Mouse (Mus musculus): ENCODE measurements at regions not wholly inside any gene's neighbourhood (a gene's known extent, or its start where the extent isn't known, plus 50 kb on each side); places are given as distances from the start of the nearest gene placed in this dataset.

DNA sequence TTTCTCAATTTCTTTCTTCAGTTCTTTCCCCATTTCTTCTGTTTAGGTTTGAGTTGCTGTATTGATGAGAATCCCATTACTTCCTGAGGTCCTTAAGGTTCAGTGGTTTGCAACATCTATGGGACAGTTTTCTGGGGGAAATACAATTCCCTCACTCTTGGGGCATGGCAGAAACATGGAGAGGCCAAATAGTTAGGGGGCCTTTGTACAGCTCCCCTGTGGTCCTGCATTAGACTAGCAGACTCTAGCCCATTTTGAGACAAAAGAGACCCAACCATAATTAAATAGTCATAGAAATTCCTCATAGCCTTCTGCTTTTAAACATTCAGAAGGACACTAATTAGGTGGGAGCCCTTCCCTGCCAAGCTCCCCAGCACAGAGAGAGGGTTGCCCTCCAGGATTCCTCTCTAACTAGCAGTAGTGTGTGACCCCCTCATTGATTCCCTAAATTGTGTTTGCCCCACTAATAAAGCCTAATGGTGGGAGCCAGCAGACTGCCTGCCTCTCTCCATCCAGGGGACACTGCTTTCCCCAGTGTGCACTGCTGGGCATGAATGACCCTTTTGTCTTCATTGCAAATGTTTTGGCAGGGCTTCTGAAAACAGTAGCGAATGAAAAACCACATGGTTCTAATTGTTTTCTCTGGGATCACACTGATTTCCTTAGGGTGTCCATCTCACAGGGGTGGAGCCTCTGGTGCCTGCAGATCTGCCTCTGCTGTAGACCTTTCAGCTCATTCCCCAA, 529.0 kb upstream of the Cdh11 start:
- H3K4me1 ChIP-seq (ENCODE audit: control insufficient read depth in 2 of 2, insufficient read depth in 2 of 2, low read length in 2 of 2), result no peaks in the 10 kb centered on the region
- H3K9ac ChIP-seq (ENCODE audit: low read length), result no peak overlapping the region
- no peak overlapping the region for H3K27ac ChIP-seq (replicated peaks in 1 of 2; ENCODE audit: control insufficient read depth in 1 of 2, insufficient read depth in 1 of 2, low read depth in 2 of 2, low read length in 2 of 2)
- WGBS, result 27% methylated on average over 1 of the region's 1 CpGs
- no peaks in the 10 kb centered on the region for H3K27me3 ChIP-seq (ENCODE audit: control insufficient read depth, insufficient read depth, low read length)
- H3K36me3 ChIP-seq (ENCODE audit: control insufficient read depth, insufficient read depth, low read length), result no peaks in the 10 kb centered on the region
- H3K4me2 ChIP-seq (ENCODE audit: low read length), result no peak overlapping the region
- H3K9me3 ChIP-seq (ENCODE audit: control insufficient read depth, low read length), result no peaks in the 10 kb centered on the region
- ATAC-seq (ENCODE audit: insufficient number of reproducible peaks, insufficient read depth, low FRiP score, low read depth), result no peak
- H3K4me3 ChIP-seq (ENCODE audit: control insufficient read depth in 1 of 2, insufficient read depth in 1 of 2, low read depth in 1 of 2, low read length in 2 of 2), result no peak overlapping the region

DNA sequence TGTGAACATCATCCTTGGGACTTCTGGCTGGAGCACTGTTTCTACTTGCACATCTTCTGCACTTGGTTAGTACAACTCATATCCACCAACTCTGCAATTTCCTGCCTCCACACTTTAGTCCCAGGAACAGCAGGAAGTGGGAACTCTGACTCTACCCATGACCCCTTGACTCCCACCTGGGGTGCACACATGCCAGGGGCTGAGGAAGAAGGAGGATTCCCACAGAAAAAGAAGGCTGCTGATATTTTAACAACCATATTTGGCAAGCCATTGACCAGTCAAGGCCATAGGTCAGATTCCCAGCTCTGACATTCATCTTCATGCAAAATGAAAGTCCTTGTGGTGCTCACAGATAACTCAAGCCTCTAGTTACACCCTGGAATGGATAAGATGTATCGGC, 530.3 kb upstream of the Cdh11 start:
- Histone ChIP-seq H3K36me3 (ENCODE audit: control insufficient read depth, insufficient read depth, low read length) (no peaks in the 10 kb centered on the region), H3K4me2 (ENCODE audit: low read length) (no peak overlapping the region), H3K9me3 (ENCODE audit: control insufficient read depth, low read length) (no peaks in the 10 kb centered on the region), H3K27ac (replicated peaks in 1 of 2; ENCODE audit: control insufficient read depth in 1 of 2, insufficient read depth in 1 of 2, low read depth in 2 of 2, low read length in 2 of 2) (no peak overlapping the region), H3K9ac (ENCODE audit: low read length) (no peak overlapping the region), H3K4me3 (ENCODE audit: control insufficient read depth in 1 of 2, insufficient read depth in 1 of 2, low read depth in 1 of 2, low read length in 2 of 2) (no peak overlapping the region), H3K27me3 (ENCODE audit: control insufficient read depth, insufficient read depth, low read length) (no peaks in the 10 kb centered on the region), H3K4me1 (ENCODE audit: control insufficient read depth in 2 of 2, insufficient read depth in 2 of 2, low read length in 2 of 2) (no peaks in the 10 kb centered on the region)
- 86% methylated on average over 1 of the region's 1 CpGs for WGBS
- no peak for ATAC-seq (ENCODE audit: insufficient number of reproducible peaks, insufficient read depth, low FRiP score, low read depth)

DNA sequence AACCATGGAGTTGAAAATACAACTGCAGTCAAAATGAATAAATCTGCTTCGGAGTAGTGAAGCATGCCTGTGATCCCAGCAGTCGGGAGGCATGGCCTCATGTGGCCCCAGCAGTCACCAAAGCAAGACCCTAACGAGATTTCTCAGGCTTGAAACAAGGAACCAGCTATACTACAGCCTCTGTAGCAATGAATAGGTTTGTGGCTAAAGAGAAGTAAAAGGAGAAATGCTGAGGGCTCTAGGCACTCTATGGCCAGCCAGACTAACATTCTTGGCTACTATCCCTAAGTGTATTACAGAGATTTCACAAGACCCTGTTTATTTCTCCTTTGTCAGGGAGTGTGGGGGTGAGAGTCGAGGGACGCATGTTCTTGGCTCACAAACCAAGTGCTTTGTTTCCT, 531.2 kb upstream of the Cdh11 start:
- no peaks in the 10 kb centered on the region for H3K36me3 ChIP-seq (ENCODE audit: control insufficient read depth, insufficient read depth, low read length)
- no peak for ATAC-seq (ENCODE audit: insufficient number of reproducible peaks, insufficient read depth, low FRiP score, low read depth)
- no peak overlapping the region for H3K4me2 ChIP-seq (ENCODE audit: low read length)
- no peaks in the 10 kb centered on the region for H3K27me3 ChIP-seq (ENCODE audit: control insufficient read depth, insufficient read depth, low read length)
- H3K9me3 ChIP-seq (ENCODE audit: control insufficient read depth, low read length), result no peaks in the 10 kb centered on the region
- H3K4me3 ChIP-seq (ENCODE audit: control insufficient read depth in 1 of 2, insufficient read depth in 1 of 2, low read depth in 1 of 2, low read length in 2 of 2), result no peak overlapping the region
- H3K4me1 ChIP-seq (ENCODE audit: control insufficient read depth in 2 of 2, insufficient read depth in 2 of 2, low read length in 2 of 2), result no peaks in the 10 kb centered on the region
- no peak overlapping the region for H3K9ac ChIP-seq (ENCODE audit: low read length)
- no peak overlapping the region for H3K27ac ChIP-seq (replicated peaks in 1 of 2; ENCODE audit: control insufficient read depth in 1 of 2, insufficient read depth in 1 of 2, low read depth in 2 of 2, low read length in 2 of 2)
- WGBS, result 57% methylated on average over 5 of the region's 5 CpGs

DNA sequence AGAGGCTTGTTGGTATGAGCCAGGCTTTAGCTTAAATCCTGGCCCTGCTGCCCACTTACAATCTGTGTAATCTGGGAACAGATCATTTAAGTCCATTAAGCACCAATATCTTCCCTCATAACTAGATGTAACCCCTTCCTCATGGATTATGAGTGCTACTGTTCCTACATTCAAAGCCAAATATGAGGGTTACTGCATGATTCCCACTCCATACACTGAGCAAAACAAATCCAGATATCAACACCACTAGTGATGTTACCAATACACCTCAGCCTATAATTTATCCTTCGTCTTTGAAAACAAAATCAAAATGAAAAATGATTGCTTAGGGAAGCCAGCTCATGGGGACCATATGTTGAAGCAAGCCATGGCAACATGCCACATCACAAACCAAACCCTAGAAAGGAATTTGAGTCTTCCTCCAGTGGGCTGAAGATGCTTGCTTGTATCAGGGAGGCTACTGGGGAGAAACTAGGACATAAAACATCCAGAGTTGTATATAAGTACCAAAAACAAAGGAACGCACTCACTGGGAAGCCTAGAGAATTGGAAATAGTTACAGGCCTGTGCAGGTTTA, 531.8 kb upstream of the Cdh11 start:
- ATAC-seq (ENCODE audit: insufficient number of reproducible peaks, insufficient read depth, low FRiP score, low read depth), result no peak
- Histone ChIP-seq H3K4me2 (ENCODE audit: low read length) (no peak overlapping the region), H3K9ac (ENCODE audit: low read length) (no peak overlapping the region), H3K9me3 (ENCODE audit: control insufficient read depth, low read length) (no peaks in the 10 kb centered on the region), H3K27me3 (ENCODE audit: control insufficient read depth, insufficient read depth, low read length) (no peaks in the 10 kb centered on the region), H3K4me3 (ENCODE audit: control insufficient read depth in 1 of 2, insufficient read depth in 1 of 2, low read depth in 1 of 2, low read length in 2 of 2) (no peak overlapping the region), H3K4me1 (ENCODE audit: control insufficient read depth in 2 of 2, insufficient read depth in 2 of 2, low read length in 2 of 2) (no peaks in the 10 kb centered on the region), H3K36me3 (ENCODE audit: control insufficient read depth, insufficient read depth, low read length) (no peaks in the 10 kb centered on the region), H3K27ac (replicated peaks in 1 of 2; ENCODE audit: control insufficient read depth in 1 of 2, insufficient read depth in 1 of 2, low read depth in 2 of 2, low read length in 2 of 2) (no peak overlapping the region)
- 76% methylated on average over 2 of the region's 2 CpGs for WGBS

DNA sequence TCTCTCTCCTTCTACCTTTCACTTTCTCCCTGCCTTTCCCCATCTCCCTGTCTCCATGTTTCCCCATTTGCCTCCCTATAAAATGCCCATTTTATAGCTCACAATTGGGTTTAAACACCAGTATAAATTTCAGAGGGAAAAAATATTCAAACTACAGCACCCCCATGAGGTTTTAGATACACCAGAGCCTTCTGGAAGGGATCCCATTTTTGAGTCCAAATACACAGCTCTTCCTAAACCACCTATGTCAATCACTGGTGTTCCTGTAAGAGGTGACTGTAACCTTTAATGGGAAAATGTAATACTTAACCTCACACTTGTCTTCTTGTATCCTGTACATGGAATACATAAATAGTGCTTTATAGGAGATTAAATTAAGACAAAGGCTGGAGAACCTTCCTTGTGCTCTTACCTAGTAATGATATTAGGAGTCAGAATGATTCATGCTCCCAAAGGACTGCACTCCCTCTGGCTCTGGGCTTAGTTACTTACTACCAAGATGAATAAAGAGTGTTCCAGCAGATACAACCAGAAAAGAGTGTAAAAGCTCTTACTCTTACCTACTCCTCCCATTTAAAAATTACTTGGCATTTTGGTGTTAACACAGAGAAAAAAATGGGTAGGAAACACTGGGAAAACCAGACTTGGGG, 538.7 kb upstream of the Cdh11 start:
- ATAC-seq (ENCODE audit: insufficient number of reproducible peaks, insufficient read depth, low FRiP score, low read depth), result no peak

DNA sequence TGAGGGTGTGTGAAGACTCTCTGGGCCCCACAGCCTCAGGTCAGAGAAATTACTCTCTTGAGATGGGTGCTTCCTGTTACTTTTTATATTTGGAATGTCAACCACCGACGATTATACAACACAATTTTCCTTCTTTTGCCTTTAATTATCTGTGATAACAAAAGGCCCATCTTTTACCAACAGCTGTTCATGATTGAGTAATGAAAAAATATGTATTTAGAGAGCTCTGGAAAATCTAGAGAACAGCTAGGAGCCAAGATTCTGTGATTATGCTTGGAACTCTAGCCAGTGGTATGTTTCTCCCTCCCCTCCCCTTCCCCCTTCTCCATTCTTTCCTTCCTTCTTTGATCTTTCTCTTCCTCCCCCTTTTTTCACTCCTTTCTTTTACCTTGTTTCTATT, 546.0 kb upstream of the Cdh11 start:
- ATAC-seq (ENCODE audit: insufficient number of reproducible peaks, insufficient read depth, low FRiP score, low read depth), result no peak
- no peak overlapping the region for H3K9ac ChIP-seq (ENCODE audit: low read length)
- no peaks in the 10 kb centered on the region for H3K27me3 ChIP-seq (ENCODE audit: control insufficient read depth, insufficient read depth, low read length)
- H3K27ac ChIP-seq (replicated peaks in 1 of 2; ENCODE audit: control insufficient read depth in 1 of 2, insufficient read depth in 1 of 2, low read depth in 2 of 2, low read length in 2 of 2), result no peak overlapping the region
- no peaks in the 10 kb centered on the region for H3K9me3 ChIP-seq (ENCODE audit: control insufficient read depth, low read length)
- no peaks in the 10 kb centered on the region for H3K4me1 ChIP-seq (ENCODE audit: control insufficient read depth in 2 of 2, insufficient read depth in 2 of 2, low read length in 2 of 2)
- WGBS, result 75% methylated on average over 2 of the region's 2 CpGs
- no peak overlapping the region for H3K4me2 ChIP-seq (ENCODE audit: low read length)
- H3K4me3 ChIP-seq (ENCODE audit: control insufficient read depth in 1 of 2, insufficient read depth in 1 of 2, low read depth in 1 of 2, low read length in 2 of 2), result no peak overlapping the region
- no peaks in the 10 kb centered on the region for H3K36me3 ChIP-seq (ENCODE audit: control insufficient read depth, insufficient read depth, low read length)

More for the DNA sequence above, 538.7 kb upstream of the Cdh11 start:
- Histone ChIP-seq H3K9me3 (ENCODE audit: control insufficient read depth, low read length) (no peaks in the 10 kb centered on the region), H3K4me3 (ENCODE audit: control insufficient read depth in 1 of 2, insufficient read depth in 1 of 2, low read depth in 1 of 2, low read length in 2 of 2) (no peak overlapping the region), H3K9ac (ENCODE audit: low read length) (no peak overlapping the region), H3K27me3 (ENCODE audit: control insufficient read depth, insufficient read depth, low read length) (no peaks in the 10 kb centered on the region), H3K36me3 (ENCODE audit: control insufficient read depth, insufficient read depth, low read length) (no peaks in the 10 kb centered on the region), H3K4me1 (ENCODE audit: control insufficient read depth in 2 of 2, insufficient read depth in 2 of 2, low read length in 2 of 2) (peaks cover 0 to 4% of the 10 kb centered on the region in 2 experiments; a peak in 1 of 4 replicates), H3K4me2 (ENCODE audit: low read length) (no peak overlapping the region), H3K27ac (replicated peaks in 1 of 2; ENCODE audit: control insufficient read depth in 1 of 2, insufficient read depth in 1 of 2, low read depth in 2 of 2, low read length in 2 of 2) (no peak overlapping the region)

DNA sequence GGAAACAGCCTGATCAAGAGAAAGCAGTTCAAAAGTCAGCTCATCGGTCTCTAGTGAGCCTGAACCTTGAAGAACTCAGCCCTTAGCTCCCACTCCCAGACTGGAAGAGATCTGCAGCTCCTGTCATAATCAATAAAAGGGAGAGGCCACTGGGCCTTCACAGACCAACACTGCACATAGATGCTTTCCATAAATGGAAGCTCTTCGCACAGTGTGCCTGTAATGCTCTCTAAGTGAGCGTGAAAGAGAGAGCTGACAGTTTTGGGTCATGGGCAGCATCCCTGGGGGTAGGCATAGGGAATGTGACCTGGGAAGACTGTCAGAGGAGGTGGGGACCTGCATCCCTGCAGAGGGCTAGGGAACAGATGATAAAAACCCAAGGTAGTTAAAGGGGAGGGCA, 551.9 kb upstream of the Cdh11 start:
- Histone ChIP-seq H3K9ac (ENCODE audit: low read length) (no peak overlapping the region), H3K36me3 (ENCODE audit: control insufficient read depth, insufficient read depth, low read length) (no peaks in the 10 kb centered on the region), H3K4me2 (ENCODE audit: low read length) (no peak overlapping the region), H3K9me3 (ENCODE audit: control insufficient read depth, low read length) (no peaks in the 10 kb centered on the region), H3K4me1 (ENCODE audit: control insufficient read depth in 2 of 2, insufficient read depth in 2 of 2, low read length in 2 of 2) (no peaks in the 10 kb centered on the region), H3K27ac (replicated peaks in 1 of 2; ENCODE audit: control insufficient read depth in 1 of 2, insufficient read depth in 1 of 2, low read depth in 2 of 2, low read length in 2 of 2) (no peak overlapping the region), H3K4me3 (ENCODE audit: control insufficient read depth in 1 of 2, insufficient read depth in 1 of 2, low read depth in 1 of 2, low read length in 2 of 2) (no peak overlapping the region), H3K27me3 (ENCODE audit: control insufficient read depth, insufficient read depth, low read length) (no peaks in the 10 kb centered on the region)
- WGBS, result 63% methylated on average over 3 of the region's 3 CpGs
- ATAC-seq (ENCODE audit: insufficient number of reproducible peaks, insufficient read depth, low FRiP score, low read depth), result no peak
